Mouse (Mus musculus) intestine, embryonic 14.5 days (tissue): Measurements from ENCODE around the gene Mpzl1. TPM values are rescaled to one million over a fixed set of nuclear protein-coding genes. Genes with fewer than 3 reads are reported as not detected.

Source experiments
- ATAC-seq: fragments of 200-750 bp; cut with Nextera tagmentation; replicated peaks from 2 replicates; pipeline ENCODE4 v1.8.0; 2017; ENCODE audit warnings: low read depth, moderate number of reproducible peaks, moderate TSS enrichment, moderate library complexity; ENCODE audit not compliant: low FRiP score, low TSS enrichment
- DNase-seq: peaks from one replicate; pipeline ENCODE4 v3.0.0-alpha.2; 2018; ENCODE audit warnings: low spot score
- H3K27ac ChIP-seq: fragments of 300-500 bp; sonication (generic); 2 replicates; pipeline ENCODE4 v1.5.1; 2014; ENCODE audit warnings: low read depth, mild to moderate bottlenecking, control low read depth
- H3K27me3 ChIP-seq: fragments of 300-500 bp; sonication (generic); replicated peaks from 2 replicates; pipeline ENCODE4 v1.6.1; 2014; ENCODE audit warnings: low read length, control low read depth; ENCODE audit not compliant: control insufficient read depth, insufficient read depth
- H3K36me3 ChIP-seq: fragments of 300-500 bp; sonication (generic); 2 replicates; pipeline ENCODE4 v1.6.1; 2014; ENCODE audit warnings: low read length, control low read depth; ENCODE audit not compliant: control insufficient read depth, insufficient read depth
- H3K4me1 ChIP-seq: fragments of 300-500 bp; sonication (generic); replicated peaks from 2 replicates; pipeline ENCODE4 v1.6.1; 2014; ENCODE audit warnings: low read length, control low read depth, mixed read lengths; ENCODE audit not compliant: control insufficient read depth, insufficient read depth
- H3K4me2 ChIP-seq: fragments of 300-500 bp; sonication (generic); 2 replicates; pipeline ENCODE4 v1.6.1; 2014; ENCODE audit warnings: low read length
- H3K4me3 ChIP-seq: fragments of 300-500 bp; sonication (generic); 2 replicates; pipeline ENCODE4 v1.5.1; 2014; ENCODE audit warnings: low read depth, low read length, control low read depth, mixed read lengths
- H3K9ac ChIP-seq: fragments of 300-500 bp; sonication (generic); 2 replicates; pipeline ENCODE4 v1.6.1; 2014; ENCODE audit warnings: mild to moderate bottlenecking, low read length
- H3K9me3 ChIP-seq: fragments of 300-500 bp; sonication (generic); 2 replicates; pipeline ENCODE4 v1.6.1; 2016; ENCODE audit warnings: low read length, control low read depth; ENCODE audit not compliant: control insufficient read depth
- whole genome bisulfite sequencing: fragments of 180-500 bp; shearing (Covaris S2); extraction: QIAGEN DNeasy Blood & Tissue Kit; methylation state at CpG from one replicate; pipeline ENCODE4 v1.1.7; 2014; 5-methylcytosine and 5-hydroxymethylcytosine counted together
- polyA plus RNA-seq: library from polyadenylated mRNA; unstranded; fragments of >200 nt; fragmentation: Nextera tagmentation; extraction: Ambion mirVana; gene quantifications from 2 replicates; pipeline ENCODE4 v1.2.1, GENCODE M21; 2014

Mpzl1 gene
- polyA plus RNA-seq, 1 experiment from 2014 or later: 172 TPM

GRCm38 (mm10) chr1:165586366-165586765 is 48.0 kb downstream of the Mpzl1 start:
- Histone ChIP-seq H3K4me1 (peaks cover 22% of the 10 kb centered on the region), H3K9ac (no peak overlapping the region), H3K27ac (no peak overlapping the region), H3K4me2 (no peak overlapping the region), H3K27me3 (no peaks in the 10 kb centered on the region), H3K4me3 (no peak overlapping the region), H3K36me3 (peaks cover 2% of the 10 kb centered on the region), H3K9me3 (no peaks in the 10 kb centered on the region)
- DNase-seq (no peak), ATAC-seq (no peak)
- 97% methylated on average over 1 of the region's 1 CpGs for WGBS

- no peaks in the 10 kb centered on the region; the same call in 1 of the 2 replicates for H3K36me3 ChIP-seq
- ATAC-seq (no peak), DNase-seq (no peak)
- WGBS: 62% methylated on average over 14 of the region's 14 CpGs
- 0 out of 2 replicates have a peak overlapping the region, but pooled peaks have one; percentile 5 for H3K9ac ChIP-seq
- no peak overlapping the region for H3K4me2 ChIP-seq
- H3K4me1 ChIP-seq: peaks cover 22% of the 10 kb centered on the region
- H3K27ac ChIP-seq: peak overlapping the region; percentile 27; the same call in 1 of the 2 replicates
- no peaks in the 10 kb centered on the region for H3K27me3 ChIP-seq
- no peak overlapping the region for H3K4me3 ChIP-seq
- no peaks in the 10 kb centered on the region for H3K9me3 ChIP-seq
Observed at GRCm38 (mm10) chr1:165585389-165586104, 48.8 kb downstream of the Mpzl1 start.

DNA sequence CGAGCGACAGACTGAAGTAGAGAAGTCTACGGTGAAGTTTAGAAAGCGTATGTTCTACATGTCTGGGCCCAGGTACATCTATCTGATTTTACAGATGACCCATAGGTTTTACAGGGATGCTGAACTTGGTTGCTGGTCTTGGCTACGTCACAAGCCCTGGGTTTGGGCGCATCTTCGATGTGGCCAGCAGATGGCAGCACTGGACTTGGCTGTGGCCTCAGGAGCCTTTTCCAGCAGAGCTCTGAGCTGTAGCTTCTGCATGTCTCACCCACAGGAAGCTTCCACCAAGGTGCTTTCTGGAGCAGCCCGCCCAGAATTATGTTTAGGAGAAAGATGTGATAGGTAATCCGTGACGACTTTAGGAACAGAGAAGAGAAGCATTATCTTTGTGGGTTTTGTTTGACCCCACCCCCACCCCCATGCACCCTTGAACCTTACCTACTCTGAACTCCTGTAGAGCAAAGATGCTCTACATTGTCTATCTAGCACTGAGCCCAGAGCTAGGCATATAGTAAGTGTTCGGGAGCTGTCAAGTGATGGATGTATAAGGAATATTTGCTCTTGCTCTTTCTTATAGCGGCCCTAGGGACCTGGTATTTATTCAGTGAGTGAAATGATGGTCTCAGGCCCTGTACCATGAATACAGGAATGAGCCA is 50.7 kb downstream of the Mpzl1 start:
- Histone ChIP-seq H3K9ac (no peak overlapping the region), H3K4me1 (peaks cover 14% of the 10 kb centered on the region), H3K4me3 (no peak overlapping the region), H3K27me3 (no peaks in the 10 kb centered on the region), H3K27ac (no peak overlapping the region), H3K9me3 (peaks cover 5% of the 10 kb centered on the region; the same call in 1 of the 2 replicates), H3K4me2 (no peak overlapping the region), H3K36me3 (no peaks in the 10 kb centered on the region)
- WGBS: 34% methylated on average over 12 of the region's 12 CpGs
- DNase-seq: peak; percentile 92
- peak; percentile 63 for ATAC-seq

DNA sequence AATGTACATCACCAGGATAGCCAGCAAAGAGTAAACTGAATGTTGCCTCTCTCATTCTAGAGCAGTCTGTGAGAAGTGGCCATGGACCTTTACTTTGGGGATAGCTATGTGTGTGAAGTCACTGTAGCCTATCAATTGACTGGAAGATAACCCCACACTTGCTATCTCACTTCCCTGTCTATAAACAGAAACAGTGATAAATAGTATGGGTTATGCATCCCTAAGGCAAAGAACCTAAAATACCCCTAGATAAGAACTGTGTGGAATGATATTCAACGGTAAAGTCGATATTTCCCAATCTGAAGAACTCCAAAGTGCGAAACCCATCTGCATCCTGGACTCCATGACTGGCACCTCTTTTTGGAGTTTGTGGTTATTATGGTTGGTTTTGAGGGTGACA is 53.1 kb downstream of the Mpzl1 start:
- no peak overlapping the region for H3K9ac ChIP-seq
- no peaks in the 10 kb centered on the region for H3K36me3 ChIP-seq
- H3K4me3 ChIP-seq: no peak overlapping the region
- no peak overlapping the region for H3K4me2 ChIP-seq
- 92% methylated on average over 3 of the region's 3 CpGs for WGBS
- DNase-seq: no peak
- peaks cover 5% of the 10 kb centered on the region; the same call in 1 of the 2 replicates for H3K9me3 ChIP-seq
- H3K27me3 ChIP-seq: no peaks in the 10 kb centered on the region
- ATAC-seq: no peak
- H3K4me1 ChIP-seq: 0 out of 2 replicates have a peak, but pooled peaks cover 5% of the 10 kb centered on the region
- no peak overlapping the region for H3K27ac ChIP-seq

DNA sequence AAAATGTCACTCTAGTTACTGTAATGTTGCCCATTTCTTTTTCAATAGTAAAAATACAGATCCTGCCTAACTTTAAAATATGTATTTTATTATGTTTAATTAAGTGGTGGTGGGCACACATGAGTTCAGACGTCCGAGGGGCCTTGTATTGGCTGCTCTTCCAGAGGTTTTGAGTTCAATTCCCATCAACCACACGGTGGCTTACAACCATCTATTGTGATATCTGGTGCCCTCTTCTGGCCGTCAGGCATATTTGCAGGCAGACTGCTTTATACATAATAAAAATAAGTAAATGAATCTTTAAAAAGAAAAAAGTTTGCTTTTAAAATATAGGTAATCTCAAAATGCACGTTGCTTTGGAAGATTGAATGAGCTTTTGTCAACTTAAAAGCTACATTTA is 55.0 kb downstream of the Mpzl1 start:
- 60% methylated on average over 5 of the region's 5 CpGs for WGBS

GRCm38 (mm10) chr1:165576459-165577112 is 57.8 kb downstream of the Mpzl1 start:
- Histone ChIP-seq H3K27ac (no peak overlapping the region), H3K27me3 (no peaks in the 10 kb centered on the region), H3K4me3 (no peak overlapping the region), H3K36me3 (no peaks in the 10 kb centered on the region), H3K4me2 (no peak overlapping the region), H3K9ac (no peak overlapping the region), H3K4me1 (no peaks in the 10 kb centered on the region), H3K9me3 (peaks cover 5% of the 10 kb centered on the region; the same call in 1 of the 2 replicates)
- ATAC-seq: no peak
- WGBS: 75% methylated on average over 9 of the region's 9 CpGs
- no peak for DNase-seq

More for the DNA sequence above, 55.0 kb downstream of the Mpzl1 start:
- Histone ChIP-seq H3K36me3 (no peaks in the 10 kb centered on the region), H3K4me2 (no peak overlapping the region), H3K9me3 (peaks cover 5% of the 10 kb centered on the region; the same call in 1 of the 2 replicates), H3K4me3 (no peak overlapping the region), H3K27ac (no peak overlapping the region), H3K27me3 (no peaks in the 10 kb centered on the region), H3K4me1 (no peaks in the 10 kb centered on the region), H3K9ac (no peak overlapping the region)
- DNase-seq: no peak
- ATAC-seq: no peak

GRCm38 (mm10) chr1:165576005-165576404 is 58.3 kb downstream of the Mpzl1 start:
- WGBS: 73% methylated on average over 4 of the region's 4 CpGs
- peaks cover 5% of the 10 kb centered on the region; the same call in 1 of the 2 replicates for H3K9me3 ChIP-seq
- no peaks in the 10 kb centered on the region for H3K27me3 ChIP-seq
- ATAC-seq (no peak), DNase-seq (no peak)
- H3K9ac ChIP-seq: no peak overlapping the region
- H3K4me2 ChIP-seq: no peak overlapping the region
- no peaks in the 10 kb centered on the region for H3K4me1 ChIP-seq
- H3K27ac ChIP-seq: no peak overlapping the region
- no peak overlapping the region for H3K4me3 ChIP-seq
- H3K36me3 ChIP-seq: no peaks in the 10 kb centered on the region

DNA sequence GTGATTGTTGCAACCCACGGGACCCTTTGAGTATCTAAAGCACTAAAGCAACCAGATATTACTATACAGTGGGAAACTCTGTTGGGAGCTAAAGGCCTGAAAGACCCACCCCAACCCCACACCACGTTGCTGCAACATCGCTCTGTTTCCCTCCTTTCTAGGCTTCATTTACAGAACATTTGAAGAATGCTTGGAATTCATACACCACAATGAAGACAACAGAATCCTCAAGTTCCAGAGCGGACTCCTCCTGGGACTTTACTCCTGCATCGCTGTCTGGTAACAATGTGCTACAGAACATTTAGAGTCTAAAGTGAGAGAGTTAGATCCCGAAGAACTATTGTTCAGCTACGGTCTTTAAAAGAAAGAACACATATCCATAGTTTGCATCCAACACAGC is 66.9 kb downstream of the Mpzl1 start:
- Histone ChIP-seq H3K36me3 (no peaks in the 10 kb centered on the region), H3K4me2 (no peak overlapping the region), H3K27me3 (no peaks in the 10 kb centered on the region), H3K9me3 (no peaks in the 10 kb centered on the region), H3K4me1 (no peaks in the 10 kb centered on the region), H3K4me3 (no peak overlapping the region), H3K27ac (no peak overlapping the region), H3K9ac (no peak overlapping the region)
- DNase-seq (no peak), ATAC-seq (no peak)
- 75% methylated on average over 7 of the region's 7 CpGs for WGBS
